Mouse (Mus musculus): ENCODE results near the gene Gm10160. TPM values are rescaled to one million over a fixed set of nuclear protein-coding genes. Genes with fewer than 3 reads are reported as not detected.

The Gm10160 gene
- polyA plus RNA-seq, 1 experiment from 2014 or later, result not detected

DNA sequence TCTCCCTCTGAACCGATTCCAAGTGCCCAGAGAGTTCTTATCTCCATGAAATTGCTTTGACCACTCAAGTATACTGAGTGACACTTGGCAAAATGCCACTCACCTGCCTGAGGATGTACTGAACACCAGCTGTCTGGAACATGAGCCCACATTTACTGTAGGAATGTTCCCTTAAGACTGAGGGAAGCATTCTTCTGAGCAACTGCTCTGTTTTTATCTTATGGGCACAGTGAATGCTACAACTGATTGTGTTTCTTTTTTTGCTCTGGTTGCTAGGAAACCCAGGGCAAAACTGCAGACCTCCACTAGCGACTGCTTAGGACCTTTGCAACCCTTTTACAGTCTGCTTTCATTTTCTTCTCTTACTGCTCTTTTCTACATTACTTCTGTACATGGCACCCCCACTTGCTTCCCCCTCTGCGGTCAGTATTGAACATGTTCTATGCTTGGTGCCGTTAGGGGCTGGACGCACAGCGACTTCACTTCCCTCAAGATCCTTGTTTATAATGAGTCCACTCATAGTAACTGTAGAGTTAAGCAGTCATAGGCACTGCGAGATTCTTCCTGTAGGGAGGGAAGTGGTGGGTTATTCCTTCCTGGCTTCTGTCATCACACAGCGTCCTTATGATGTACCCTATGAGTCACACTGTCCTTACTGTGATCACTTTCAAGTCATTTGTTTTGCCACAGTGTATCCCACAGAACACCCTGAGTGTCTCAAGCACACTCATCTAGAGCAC is 856 bp downstream of the Gm10160 start:
- H3K4me2 ChIP-seq, result no peak overlapping the region
- ATAC-seq, result no peak
- H3K9ac ChIP-seq, result no peak overlapping the region
- H3K27me3 ChIP-seq, result peaks cover 26% of the 10 kb centered on the region
- H3K9me3 ChIP-seq (replicated peaks), result no peaks in the 10 kb centered on the region
- no peak overlapping the region for H3K4me3 ChIP-seq
- no peak overlapping the region; the same call in 1 of the 2 replicates for H3K27ac ChIP-seq
- no peaks in the 10 kb centered on the region for H3K36me3 ChIP-seq (ENCODE audit: poor library complexity, severe bottlenecking)
- WGBS, result 66% methylated on average over 8 of the region's 8 CpGs
- H3K4me1 ChIP-seq, result peaks cover 18% of the 10 kb centered on the region

DNA sequence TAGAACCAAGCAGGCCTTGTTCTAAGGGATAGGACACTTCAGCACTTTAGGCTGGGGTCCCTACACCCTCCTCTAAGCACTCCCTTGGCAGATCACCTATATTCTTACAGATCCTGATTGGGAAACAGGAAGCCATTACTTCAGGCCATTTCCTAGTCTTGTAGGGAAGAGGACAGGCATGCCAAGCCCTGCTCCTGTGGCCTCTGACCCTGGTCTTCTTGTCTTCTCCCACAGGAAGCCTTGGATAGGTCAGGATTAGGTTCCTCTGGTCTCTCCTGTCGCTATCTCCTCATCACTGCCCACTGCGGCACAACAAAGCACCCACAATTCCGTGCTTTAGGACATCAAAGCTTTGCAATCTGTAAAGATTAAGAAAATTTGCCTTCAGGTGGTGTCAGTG is 3.9 kb downstream of the Gm10160 start:
- 91% methylated on average over 3 of the region's 3 CpGs for WGBS
- no peaks in the 10 kb centered on the region; the same call in 1 of the 2 replicates for H3K27me3 ChIP-seq
- H3K9ac ChIP-seq, result no peak overlapping the region
- H3K36me3 ChIP-seq (ENCODE audit: poor library complexity, severe bottlenecking), result no peaks in the 10 kb centered on the region
- H3K9me3 ChIP-seq (replicated peaks), result no peaks in the 10 kb centered on the region
- no peak overlapping the region for H3K27ac ChIP-seq
- H3K4me1 ChIP-seq, result peaks cover 21% of the 10 kb centered on the region
- no peak overlapping the region for H3K4me3 ChIP-seq
- no peak overlapping the region for H3K4me2 ChIP-seq
- ATAC-seq, result no peak

DNA sequence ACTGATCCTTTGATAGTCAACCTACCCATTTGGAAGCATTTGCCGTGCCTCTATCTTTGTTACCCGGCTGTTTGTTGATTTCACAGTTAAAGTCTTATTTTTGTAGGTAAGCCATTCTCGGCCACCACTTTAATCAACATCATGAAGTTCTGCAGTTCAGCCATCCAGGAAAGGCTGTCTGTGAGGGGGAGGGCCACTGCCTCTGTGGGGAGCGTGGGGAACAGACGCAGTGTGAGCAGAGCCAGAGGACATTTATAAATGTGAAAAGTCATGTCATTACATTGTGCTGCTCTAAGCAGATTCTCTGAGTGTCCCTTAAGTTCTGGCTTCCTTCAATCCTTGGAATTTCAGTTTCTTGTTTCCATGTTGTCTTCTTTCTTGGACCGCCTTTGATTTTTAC is 5.4 kb downstream of the Gm10160 start:
- H3K9me3 ChIP-seq (replicated peaks), result no peaks in the 10 kb centered on the region

DNA sequence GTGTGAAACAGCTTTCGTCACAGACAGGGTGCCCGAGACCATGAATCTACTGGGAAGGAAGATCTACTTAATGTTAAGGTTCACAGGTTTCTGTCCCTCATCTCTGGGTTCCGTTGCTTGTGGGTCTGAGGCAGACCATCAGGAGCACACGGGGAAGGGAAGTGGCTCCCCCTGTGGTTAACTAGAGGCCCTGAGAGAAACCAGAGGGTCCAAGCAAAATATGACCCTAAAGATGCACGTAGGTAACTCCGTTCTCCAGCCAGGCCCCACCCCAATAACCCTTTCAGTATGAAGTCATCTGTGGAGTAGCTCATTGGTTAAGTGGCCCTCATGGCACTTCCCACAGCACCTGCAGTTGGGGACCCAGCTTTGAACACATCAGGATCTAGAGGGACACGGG is 6.0 kb downstream of the Gm10160 start:
- Histone ChIP-seq H3K27ac (no peak overlapping the region), H3K9ac (no peak overlapping the region), H3K4me1 (peaks cover 24% of the 10 kb centered on the region), H3K4me2 (no peak overlapping the region), H3K36me3 (ENCODE audit: poor library complexity, severe bottlenecking) (no peaks in the 10 kb centered on the region), H3K4me3 (no peak overlapping the region), H3K9me3 (replicated peaks) (no peaks in the 10 kb centered on the region), H3K27me3 (no peaks in the 10 kb centered on the region)
- 95% methylated on average over 7 of the region's 7 CpGs for WGBS
- ATAC-seq, result no peak

More for the DNA sequence above, 5.4 kb downstream of the Gm10160 start:
- no peak overlapping the region for H3K4me2 ChIP-seq
- H3K36me3 ChIP-seq (ENCODE audit: poor library complexity, severe bottlenecking), result no peaks in the 10 kb centered on the region
- no peak overlapping the region for H3K27ac ChIP-seq
- ATAC-seq, result no peak
- peaks cover 25% of the 10 kb centered on the region for H3K4me1 ChIP-seq
- H3K9ac ChIP-seq, result no peak overlapping the region
- H3K4me3 ChIP-seq, result no peak overlapping the region
- H3K27me3 ChIP-seq, result no peaks in the 10 kb centered on the region
- WGBS, result 88% methylated on average over 6 of the region's 6 CpGs

DNA sequence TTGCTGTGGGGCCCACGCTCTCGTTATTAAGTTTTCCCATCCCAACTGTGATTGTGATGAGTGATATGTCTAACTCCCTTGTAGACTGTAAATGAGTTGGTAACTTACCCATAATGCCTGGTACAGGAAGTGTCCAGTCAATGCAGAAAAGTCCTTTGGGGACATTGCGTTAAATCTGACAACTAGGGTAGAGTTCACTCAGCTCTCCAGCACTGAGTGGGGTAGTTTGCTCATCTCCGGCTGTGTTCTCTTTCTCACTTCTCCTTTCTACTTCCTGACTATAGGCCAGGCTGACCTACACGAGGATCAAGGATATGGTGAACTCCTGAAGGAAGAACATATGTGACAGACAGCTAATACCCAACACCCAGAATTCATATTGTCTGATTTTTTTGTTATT is 6.4 kb downstream of the Gm10160 start:
- Histone ChIP-seq H3K9me3 (replicated peaks) (no peaks in the 10 kb centered on the region), H3K36me3 (ENCODE audit: poor library complexity, severe bottlenecking) (no peaks in the 10 kb centered on the region), H3K4me3 (no peak overlapping the region), H3K27me3 (no peaks in the 10 kb centered on the region), H3K27ac (no peak overlapping the region), H3K4me2 (no peak overlapping the region), H3K9ac (no peak overlapping the region), H3K4me1 (peaks cover 20% of the 10 kb centered on the region)
- no peak for ATAC-seq
- 90% methylated on average over 5 of the region's 5 CpGs for WGBS

DNA sequence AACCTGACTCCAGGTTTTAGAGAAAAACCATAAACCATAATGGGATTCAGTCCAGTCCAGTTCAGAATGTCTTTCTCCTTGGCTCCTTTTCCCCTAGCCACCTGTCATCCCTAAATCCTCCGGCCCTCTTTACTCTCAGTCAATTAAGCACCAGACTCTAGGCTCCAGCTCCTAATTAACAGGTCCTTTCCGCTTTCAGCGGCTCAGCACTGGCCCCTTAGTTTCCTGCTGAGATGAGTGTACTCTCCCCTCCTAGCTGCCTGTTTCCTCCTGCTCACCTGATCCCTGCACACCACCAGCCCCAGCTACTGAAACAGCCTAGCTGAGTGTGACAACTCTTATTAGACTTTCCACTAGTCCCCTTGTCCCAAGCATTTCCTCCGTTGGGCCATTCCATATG is 7.8 kb downstream of the Gm10160 start:
- Histone ChIP-seq H3K27me3 (no peaks in the 10 kb centered on the region), H3K36me3 (ENCODE audit: poor library complexity, severe bottlenecking) (no peaks in the 10 kb centered on the region), H3K27ac (no peak overlapping the region; the same call in 1 of the 2 replicates), H3K4me3 (no peak overlapping the region), H3K4me1 (peaks cover 19% of the 10 kb centered on the region), H3K9me3 (replicated peaks) (no peaks in the 10 kb centered on the region), H3K4me2 (no peak overlapping the region), H3K9ac (no peak overlapping the region)
- 8% methylated on average over 4 of the region's 4 CpGs for WGBS
- no peak; the same call in 1 of the 2 replicates for ATAC-seq

DNA sequence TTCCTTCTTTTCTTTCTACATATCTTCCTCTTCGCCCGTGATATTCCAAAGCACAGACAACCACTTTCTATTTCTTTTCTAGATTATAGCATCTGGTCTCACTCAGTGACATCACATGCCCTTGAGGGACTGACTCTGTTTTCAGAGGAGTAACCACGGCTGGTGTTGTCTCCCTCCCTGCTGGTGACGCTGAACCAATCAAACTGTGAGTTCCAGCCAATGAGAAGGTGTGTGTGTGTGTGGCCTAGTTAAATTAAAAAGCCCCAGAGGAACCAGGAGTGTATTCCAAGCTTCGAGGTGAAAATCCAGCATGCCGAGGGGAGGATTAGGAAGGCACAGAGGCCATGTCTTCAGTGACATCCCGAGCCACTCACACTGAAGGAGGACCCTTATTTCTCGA is 8.6 kb downstream of the Gm10160 start:
- ATAC-seq, result no peak
- no peak overlapping the region for H3K4me3 ChIP-seq
- H3K4me1 ChIP-seq, result peaks cover 19% of the 10 kb centered on the region
- no peaks in the 10 kb centered on the region for H3K9me3 ChIP-seq (replicated peaks)
- no peak overlapping the region for H3K4me2 ChIP-seq
- whole genome bisulfite sequencing, result 37% methylated on average over 8 of the region's 8 CpGs
- H3K27me3 ChIP-seq, result no peaks in the 10 kb centered on the region
- no peaks in the 10 kb centered on the region for H3K36me3 ChIP-seq (ENCODE audit: poor library complexity, severe bottlenecking)
- H3K27ac ChIP-seq, result no peak overlapping the region
- H3K9ac ChIP-seq, result no peak overlapping the region

DNA sequence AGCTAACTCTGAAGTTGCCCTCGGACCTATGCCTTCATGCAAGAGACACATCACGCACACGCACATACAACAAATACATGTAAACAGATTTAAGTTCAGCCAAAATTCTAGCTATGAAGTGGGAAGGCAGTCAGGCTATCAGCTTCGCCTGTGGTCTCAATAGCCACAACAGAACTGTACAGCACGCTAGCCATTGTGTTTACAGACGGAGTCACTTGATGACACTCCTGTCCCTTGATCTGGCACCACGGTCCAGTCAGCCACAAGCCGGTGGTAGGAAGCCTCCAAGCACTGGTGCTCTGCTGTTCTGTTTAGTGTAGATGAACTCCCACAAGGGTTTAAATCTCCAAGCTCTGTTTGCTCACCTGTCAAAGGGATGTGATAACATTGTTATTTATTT is 9.6 kb downstream of the Gm10160 start:
- Histone ChIP-seq H3K9ac (no peak overlapping the region), H3K4me1 (peaks cover 24% of the 10 kb centered on the region), H3K4me2 (no peak overlapping the region), H3K4me3 (no peak overlapping the region), H3K9me3 (replicated peaks) (no peaks in the 10 kb centered on the region), H3K36me3 (ENCODE audit: poor library complexity, severe bottlenecking) (no peaks in the 10 kb centered on the region), H3K27me3 (no peaks in the 10 kb centered on the region), H3K27ac (no peak overlapping the region)
- WGBS, result 93% methylated on average over 8 of the region's 8 CpGs
- no peak for ATAC-seq

DNA sequence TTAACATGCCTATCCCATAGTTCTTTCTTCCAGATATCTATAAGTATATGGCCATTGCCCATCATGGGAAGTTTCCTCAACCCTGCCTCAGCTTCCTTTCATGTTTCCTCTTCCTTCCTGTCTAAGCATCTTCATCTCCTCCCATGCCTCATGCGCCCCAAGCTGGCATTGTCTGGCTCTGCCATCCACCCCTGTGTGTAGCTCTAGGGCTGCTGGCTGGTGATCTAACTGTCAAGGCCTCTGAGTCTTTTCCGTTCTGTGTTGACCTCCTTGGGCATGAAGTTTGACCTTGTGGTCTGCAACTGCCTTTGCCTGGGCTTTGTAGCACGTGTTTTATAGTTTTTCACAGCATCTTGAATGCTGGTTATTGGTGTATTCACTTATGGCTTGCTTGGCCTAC is 10.3 kb downstream of the Gm10160 start:
- H3K4me2 ChIP-seq, result no peak overlapping the region
- no peaks in the 10 kb centered on the region for H3K36me3 ChIP-seq (ENCODE audit: poor library complexity, severe bottlenecking)
- H3K9me3 ChIP-seq (replicated peaks), result no peaks in the 10 kb centered on the region
- ATAC-seq, result no peak
- H3K27me3 ChIP-seq, result no peaks in the 10 kb centered on the region
- no peak overlapping the region for H3K4me3 ChIP-seq
- H3K4me1 ChIP-seq, result peaks cover 31% of the 10 kb centered on the region
- no peak overlapping the region for H3K9ac ChIP-seq
- no peak overlapping the region for H3K27ac ChIP-seq
- WGBS, result 86% methylated on average over 3 of the region's 3 CpGs

DNA sequence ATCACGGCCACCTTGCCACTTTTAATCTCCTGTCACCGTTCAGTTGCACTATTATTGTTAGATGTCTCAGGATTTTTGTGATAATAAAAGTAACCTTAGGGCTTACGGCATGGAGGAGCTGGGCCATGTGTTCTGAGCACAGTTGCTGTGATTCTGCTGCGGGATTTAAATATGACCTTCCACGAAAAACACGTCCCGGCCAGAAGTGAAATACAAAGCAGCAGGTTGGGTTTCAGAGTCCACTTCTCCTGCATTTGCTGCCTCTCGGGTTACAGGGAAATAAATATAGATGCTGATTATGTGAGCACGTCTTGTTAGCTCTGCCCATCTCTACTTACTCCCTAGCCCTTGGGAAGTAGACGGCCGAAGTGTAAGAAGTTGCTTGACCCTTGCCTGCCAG is 10.8 kb downstream of the Gm10160 start:
- H3K9ac ChIP-seq, result no peak overlapping the region
- WGBS, result 92% methylated on average over 11 of the region's 11 CpGs
- peaks cover 33% of the 10 kb centered on the region for H3K4me1 ChIP-seq
- ATAC-seq, result no peak
- H3K27ac ChIP-seq, result no peak overlapping the region
- H3K4me3 ChIP-seq, result no peak overlapping the region
- H3K4me2 ChIP-seq, result no peak overlapping the region
- no peaks in the 10 kb centered on the region for H3K27me3 ChIP-seq
- H3K36me3 ChIP-seq (ENCODE audit: poor library complexity, severe bottlenecking), result no peaks in the 10 kb centered on the region
- no peaks in the 10 kb centered on the region for H3K9me3 ChIP-seq (replicated peaks)

DNA sequence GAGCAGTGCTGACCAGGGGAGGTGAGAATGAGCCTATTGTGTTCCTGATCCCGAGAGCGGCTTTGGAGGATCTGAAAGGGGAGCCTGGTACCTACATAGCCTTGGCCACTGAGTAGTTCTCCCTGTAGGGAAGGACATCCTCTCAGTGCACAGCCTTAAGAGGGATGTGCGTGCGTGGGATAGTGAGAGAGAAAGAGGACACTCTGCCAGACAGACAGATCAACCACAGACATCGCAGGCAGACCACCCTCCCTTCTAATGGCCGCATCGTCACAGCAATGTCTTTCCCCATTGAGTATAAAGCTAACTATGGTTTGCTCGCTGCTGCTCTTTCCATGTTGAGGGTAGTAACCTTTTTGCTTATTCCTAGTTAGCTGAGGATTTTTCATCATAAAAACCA is 11.7 kb downstream of the Gm10160 start:
- H3K27me3 ChIP-seq, result no peaks in the 10 kb centered on the region
- H3K4me1 ChIP-seq, result peaks cover 33% of the 10 kb centered on the region
- H3K27ac ChIP-seq, result no peak overlapping the region
- WGBS, result 62% methylated on average over 8 of the region's 8 CpGs
- no peak overlapping the region for H3K4me3 ChIP-seq
- H3K9me3 ChIP-seq (replicated peaks), result no peaks in the 10 kb centered on the region
- H3K9ac ChIP-seq, result no peak overlapping the region
- no peaks in the 10 kb centered on the region for H3K36me3 ChIP-seq (ENCODE audit: poor library complexity, severe bottlenecking)
- H3K4me2 ChIP-seq, result no peak overlapping the region
- ATAC-seq, result no peak

DNA sequence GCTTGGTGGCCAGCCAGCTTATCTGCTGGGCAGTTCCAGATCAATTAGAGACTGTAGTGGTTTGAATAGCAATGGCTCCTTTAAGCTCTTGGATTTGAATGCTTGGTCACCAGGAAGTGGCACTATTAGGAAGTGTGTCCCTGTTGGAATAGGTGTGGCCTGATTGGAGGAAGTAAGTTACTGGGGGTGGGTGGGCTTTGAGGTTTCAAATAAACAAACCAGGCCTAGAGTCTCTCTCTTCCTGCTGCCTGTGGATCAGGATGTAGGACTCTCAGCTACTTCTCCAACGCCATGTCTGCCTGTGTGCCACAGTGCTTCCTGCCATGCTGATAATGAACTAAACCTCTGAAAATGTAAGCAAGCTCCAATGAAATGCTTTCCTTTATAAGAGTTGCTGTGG is 12.6 kb downstream of the Gm10160 start:
- Histone ChIP-seq H3K27ac (no peak overlapping the region), H3K27me3 (no peaks in the 10 kb centered on the region), H3K36me3 (ENCODE audit: poor library complexity, severe bottlenecking) (no peaks in the 10 kb centered on the region), H3K9ac (no peak overlapping the region), H3K4me3 (no peak overlapping the region), H3K4me2 (no peak overlapping the region), H3K4me1 (peaks cover 30% of the 10 kb centered on the region), H3K9me3 (replicated peaks) (no peaks in the 10 kb centered on the region)
- 88% methylated on average over 1 of the region's 1 CpGs for WGBS
- ATAC-seq, result no peak

DNA sequence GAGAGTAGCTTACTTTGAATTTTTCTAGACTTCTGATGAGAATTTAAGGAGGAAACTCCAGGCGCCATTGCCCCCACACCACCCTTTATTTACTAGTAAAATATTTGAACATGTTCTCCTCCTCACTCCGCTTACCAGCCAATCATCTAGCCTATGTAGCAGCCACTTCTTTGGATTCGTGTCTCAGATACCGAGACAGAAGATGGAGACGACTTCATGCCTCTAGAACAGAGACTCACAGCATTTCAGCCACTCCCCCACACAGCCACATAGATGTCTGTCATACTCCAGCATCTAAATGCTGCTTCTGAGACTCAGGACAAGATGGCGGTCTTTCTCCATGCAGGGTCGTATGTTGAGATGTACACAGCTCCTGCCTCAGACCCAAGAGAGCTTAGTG is 13.5 kb downstream of the Gm10160 start:
- Histone ChIP-seq H3K36me3 (ENCODE audit: poor library complexity, severe bottlenecking) (no peaks in the 10 kb centered on the region), H3K9ac (no peak overlapping the region), H3K4me2 (no peak overlapping the region), H3K4me1 (peaks cover 22% of the 10 kb centered on the region; the same call in 1 of the 2 replicates), H3K4me3 (no peak overlapping the region), H3K27me3 (no peaks in the 10 kb centered on the region), H3K9me3 (replicated peaks) (no peaks in the 10 kb centered on the region), H3K27ac (no peak overlapping the region)
- ATAC-seq, result no peak
- 93% methylated on average over 7 of the region's 7 CpGs for WGBS
